Mouse (Mus musculus) layer of hippocampus, adult 18-20 months (tissue): ENCODE data around the gene Synpo2. TPM values are rescaled to one million over a fixed set of nuclear protein-coding genes. Genes with fewer than 3 reads are reported as not detected.
"Not testable (repeated sequence)": the region's sequence is repeated elsewhere in the genome, so short reads cannot be mapped to it uniquely, and the experiment has no call there.

Experiments used
- DNase-seq, 2 experiments: peaks; one replicate each; pipeline ENCODE4 v3.0.0; 2022; ENCODE audit warnings: low spot score in 2 of 2
- total RNA-seq, 2 experiments: library from RNA; stranded (reverse); gene quantifications; 2 replicates each; pipeline ENCODE4 v1.2.3; 2021

Gene Synpo2
- total RNA-seq, 2 experiments from 2014 or later = 4.4 TPM

GRCm38 (mm10) chr3:123138274-123139003 lies 97.5 kb downstream of the Synpo2 start:
- no peak for DNase-seq

GRCm38 (mm10) chr3:123132101-123132500 lies 103.8 kb downstream of the Synpo2 start:
- no peak for DNase-seq

- no peak for DNase-seq
Observed at GRCm38 (mm10) chr3:123131151-123131756, 104.7 kb downstream of the Synpo2 start.

- no peak for DNase-seq
Observed at GRCm38 (mm10) chr3:123130314-123131150, 105.4 kb downstream of the Synpo2 start.

GRCm38 (mm10) chr3:123128781-123129180 lies 107.2 kb downstream of the Synpo2 start:
- DNase-seq = peak in 1 of 2 experiments; percentile 9

GRCm38 (mm10) chr3:123128091-123128490 lies 107.9 kb downstream of the Synpo2 start:
- DNase-seq = no peak

- DNase-seq = not testable (repeated sequence)
Observed at GRCm38 (mm10) chr3:123126741-123127140, 109.2 kb downstream of the Synpo2 start.

- no peak for DNase-seq
Observed at GRCm38 (mm10) chr3:123123817-123124216, 112.1 kb downstream of the Synpo2 start.

- no peak for DNase-seq
Observed at GRCm38 (mm10) chr3:123122151-123123030, 113.6 kb downstream of the Synpo2 start.

GRCm38 (mm10) chr3:123116903-123117302 lies 119.0 kb downstream of the Synpo2 start:
- DNase-seq = no peak

GRCm38 (mm10) chr3:123115770-123116527 lies 120.0 kb downstream of the Synpo2 start:
- peak in 1 of 2 experiments; percentile 35 for DNase-seq

- DNase-seq = no peak
Observed at GRCm38 (mm10) chr3:123114001-123114635, 121.8 kb downstream of the Synpo2 start.

- DNase-seq = no peak
Observed at GRCm38 (mm10) chr3:123112781-123113180, 123.2 kb downstream of the Synpo2 start.

- DNase-seq = no peak
Observed at GRCm38 (mm10) chr3:123111071-123111711, 124.8 kb downstream of the Synpo2 start.

GRCm38 (mm10) chr3:123107830-123108549 lies 128.0 kb downstream of the Synpo2 start:
- no peak for DNase-seq

GRCm38 (mm10) chr3:123104325-123104724 lies 131.6 kb downstream of the Synpo2 start:
- no peak for DNase-seq

- DNase-seq = peak; percentile 40 to 83
Observed at GRCm38 (mm10) chr3:123103151-123103860, 132.6 kb downstream of the Synpo2 start.

GRCm38 (mm10) chr3:123101761-123102160 lies 134.2 kb downstream of the Synpo2 start:
- DNase-seq = no peak
